Mouse (Mus musculus) hindbrain, embryonic 14.5 days (tissue): Measurements from ENCODE around the gene Gpr33. TPM values are rescaled to one million over a fixed set of nuclear protein-coding genes. Genes with fewer than 3 reads are reported as not detected.

ENCODE experiments used
- ATAC-seq: fragments of 200-750 bp; cut with Nextera tagmentation; 2 replicates; pipeline ENCODE4 v1.8.0; 2017; ENCODE audit warnings: moderate number of reproducible peaks, mild to moderate bottlenecking, moderate TSS enrichment, moderate library complexity; ENCODE audit not compliant: low FRiP score
- DNase-seq: peaks from one replicate; pipeline ENCODE4 v3.0.0-alpha.2; 2015; ENCODE audit warnings: low spot score
- H3K27ac ChIP-seq: fragments of 300-500 bp; sonication (generic); 2 replicates; pipeline ENCODE4 v1.5.1; 2014; ENCODE audit warnings: mild to moderate bottlenecking, moderate library complexity
- H3K27me3 ChIP-seq: fragments of 300-500 bp; sonication (generic); 2 replicates; pipeline ENCODE4 v1.6.1; 2014; ENCODE audit warnings: mild to moderate bottlenecking, low read length, mixed read lengths; ENCODE audit not compliant: control insufficient read depth, insufficient read depth
- H3K36me3 ChIP-seq: fragments of 300-500 bp; sonication (generic); replicated peaks from 2 replicates; pipeline ENCODE4 v1.6.1; 2014; ENCODE audit not compliant: control insufficient read depth, insufficient read depth
- H3K4me1 ChIP-seq: fragments of 300-500 bp; sonication (generic); replicated peaks from 2 replicates; pipeline ENCODE4 v1.6.1; 2014; ENCODE audit warnings: antibody characterized with exemption, low read length, mixed read lengths; ENCODE audit not compliant: control insufficient read depth, insufficient read depth
- H3K4me2 ChIP-seq: fragments of 300-500 bp; sonication (generic); replicated peaks from 2 replicates; pipeline ENCODE4 v1.6.1; 2014; ENCODE audit warnings: mild to moderate bottlenecking, moderate library complexity
- H3K4me3 ChIP-seq: fragments of 300-500 bp; sonication (generic); replicated peaks from 2 replicates; pipeline ENCODE4 v1.5.1; 2014; ENCODE audit warnings: mild to moderate bottlenecking, low read length
- H3K9ac ChIP-seq: fragments of 300-500 bp; sonication (generic); 2 replicates; pipeline ENCODE4 v1.6.1; 2014
- H3K9me3 ChIP-seq: fragments of 300-500 bp; sonication (generic); 2 replicates; pipeline ENCODE4 v1.6.1; 2016; ENCODE audit warnings: low read length; ENCODE audit not compliant: control insufficient read depth
- WGBS: fragments of 180-500 bp; shearing (Covaris S2); extraction: QIAGEN DNeasy Blood & Tissue Kit; methylation state at CpG from one replicate; pipeline ENCODE4 v1.1.7; 2014; 5-methylcytosine and 5-hydroxymethylcytosine counted together
- polyA plus RNA-seq: library from polyadenylated mRNA; unstranded; fragments of >200 nt; fragmentation: Nextera tagmentation; extraction: Ambion mirVana; gene quantifications from 2 replicates; pipeline ENCODE4 v1.2.1, GENCODE M21; 2014

Gene Gpr33
- polyA plus RNA-seq, 1 experiment from 2014 or later = not detected

DNA sequence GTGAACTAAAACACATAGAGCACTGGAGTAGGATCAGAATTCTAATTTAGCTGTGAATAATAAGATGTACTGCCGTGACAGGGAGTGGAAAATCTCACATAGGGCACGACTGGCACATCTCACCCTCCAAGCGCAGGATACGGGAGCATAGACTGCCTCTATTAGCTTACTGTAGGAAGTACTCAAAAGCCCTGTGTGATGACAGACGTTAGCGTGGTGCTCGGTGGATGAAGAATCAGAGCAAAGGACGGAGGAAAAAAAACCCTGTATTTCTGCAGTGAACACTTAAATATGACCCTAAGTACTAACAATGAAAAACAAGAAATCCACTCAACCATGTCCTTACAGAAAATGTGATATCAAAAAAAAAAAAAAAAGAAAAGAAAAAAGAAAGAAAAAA is 15.7 kb downstream of the Gpr33 start:
- Histone ChIP-seq H3K36me3 (no peaks in the 10 kb centered on the region), H3K4me3 (no peak overlapping the region), H3K9ac (no peak overlapping the region), H3K27me3 (no peaks in the 10 kb centered on the region), H3K27ac (no peak overlapping the region), H3K4me1 (0 out of 2 replicates have a peak, but pooled peaks cover 5% of the 10 kb centered on the region), H3K4me2 (no peak overlapping the region), H3K9me3 (no peaks in the 10 kb centered on the region)
- DNase-seq (no peak), ATAC-seq (no peak)
- 79% methylated on average over 8 of the region's 8 CpGs for WGBS

- Histone ChIP-seq H3K4me3 (peak overlapping the region; percentile 21), H3K36me3 (no peaks in the 10 kb centered on the region), H3K9me3 (no peaks in the 10 kb centered on the region), H3K9ac (peak overlapping the region; percentile 41; the same call in 1 of the 2 replicates), H3K27ac (no peak overlapping the region), H3K27me3 (no peaks in the 10 kb centered on the region), H3K4me2 (peak overlapping the region; percentile 50), H3K4me1 (peaks cover 5% of the 10 kb centered on the region; the same call in 1 of the 2 replicates)
- ATAC-seq = no peak
- DNase-seq = peak; percentile 85
- WGBS = 50% methylated on average over 2 of the region's 2 CpGs
Measured at GRCm38 (mm10) chr12:52010630-52010961, 17.3 kb downstream of the Gpr33 start.

GRCm38 (mm10) chr12:52009928-52010629 is 17.8 kb downstream of the Gpr33 start:
- Histone ChIP-seq H3K27ac (no peak overlapping the region), H3K4me1 (peaks cover 5% of the 10 kb centered on the region; the same call in 1 of the 2 replicates), H3K4me3 (peak overlapping the region; percentile 21), H3K9me3 (no peaks in the 10 kb centered on the region), H3K4me2 (peak overlapping the region; percentile 50), H3K27me3 (no peaks in the 10 kb centered on the region), H3K9ac (peak overlapping the region; percentile 41), H3K36me3 (no peaks in the 10 kb centered on the region)
- ATAC-seq (no peak), DNase-seq (peak; percentile 26)
- WGBS = 34% methylated on average over 15 of the region's 15 CpGs

- Histone ChIP-seq H3K36me3 (no peaks in the 10 kb centered on the region), H3K4me2 (peak overlapping the region; percentile 60), H3K4me1 (peaks cover 5% of the 10 kb centered on the region; the same call in 1 of the 2 replicates), H3K9me3 (no peaks in the 10 kb centered on the region), H3K9ac (peak overlapping the region; percentile 82; the same call in 1 of the 2 replicates), H3K27ac (0 out of 2 replicates have a peak overlapping the region, but pooled peaks have one; percentile 14), H3K4me3 (peak overlapping the region; percentile 81), H3K27me3 (no peaks in the 10 kb centered on the region)
- ATAC-seq = peak; percentile 64
- no peak for DNase-seq
- WGBS = 46% methylated on average over 5 of the region's 5 CpGs
Measured at GRCm38 (mm10) chr12:52006633-52006994, 21.2 kb downstream of the Gpr33 start.

GRCm38 (mm10) chr12:52005877-52006632 is 21.8 kb downstream of the Gpr33 start, which contains the start of gene Dtd2:
TSS of gene Dtd2 (minus strand) at chr12:52006501.
- Histone ChIP-seq H3K9me3 (no peaks in the 10 kb centered on the region), H3K36me3 (no peaks in the 10 kb centered on the region), H3K4me3 (peak within 1 kb of the TSS; percentile 81), H3K9ac (peak within 1 kb of the TSS; percentile 82), H3K27ac (peak within 1 kb of the TSS; percentile 56), H3K27me3 (no peaks in the 10 kb centered on the region), H3K4me2 (peak within 1 kb of the TSS; percentile 60), H3K4me1 (peaks cover 5% of the 10 kb centered on the region; the same call in 1 of the 2 replicates)
- peak; percentile 96 for DNase-seq
- 2% methylated on average over 45 of the region's 46 CpGs for WGBS
- ATAC-seq = peak; percentile 94

DNA sequence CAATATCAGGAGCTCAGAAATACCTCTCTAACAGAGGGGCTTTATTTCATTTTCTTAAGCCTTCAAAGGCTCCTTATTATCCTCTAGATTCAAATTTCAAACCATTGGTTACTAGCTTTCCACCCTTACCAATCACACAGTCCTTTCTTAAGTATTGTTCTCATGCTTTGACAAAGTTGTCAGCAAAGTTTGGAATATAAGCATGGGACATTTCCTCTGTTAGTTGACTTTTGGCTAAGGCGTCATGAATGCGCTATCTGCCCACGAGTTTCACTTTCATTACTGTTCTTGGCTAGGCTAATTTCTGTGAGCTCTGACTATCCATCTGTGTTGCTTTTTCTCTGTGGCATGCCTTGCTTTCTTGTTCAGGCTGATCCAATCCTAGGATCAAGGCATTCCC is 25.1 kb downstream of the Gpr33 start:
- H3K4me2 ChIP-seq = no peak overlapping the region
- no peak overlapping the region for H3K4me3 ChIP-seq
- 93% methylated on average over 3 of the region's 3 CpGs for WGBS
- H3K4me1 ChIP-seq = no peaks in the 10 kb centered on the region; the same call in 1 of the 2 replicates
- H3K27ac ChIP-seq = no peak overlapping the region
- no peaks in the 10 kb centered on the region for H3K9me3 ChIP-seq
- peaks cover 13% of the 10 kb centered on the region for H3K36me3 ChIP-seq
- no peaks in the 10 kb centered on the region for H3K27me3 ChIP-seq
- no peak overlapping the region for H3K9ac ChIP-seq
- ATAC-seq (no peak), DNase-seq (no peak)

DNA sequence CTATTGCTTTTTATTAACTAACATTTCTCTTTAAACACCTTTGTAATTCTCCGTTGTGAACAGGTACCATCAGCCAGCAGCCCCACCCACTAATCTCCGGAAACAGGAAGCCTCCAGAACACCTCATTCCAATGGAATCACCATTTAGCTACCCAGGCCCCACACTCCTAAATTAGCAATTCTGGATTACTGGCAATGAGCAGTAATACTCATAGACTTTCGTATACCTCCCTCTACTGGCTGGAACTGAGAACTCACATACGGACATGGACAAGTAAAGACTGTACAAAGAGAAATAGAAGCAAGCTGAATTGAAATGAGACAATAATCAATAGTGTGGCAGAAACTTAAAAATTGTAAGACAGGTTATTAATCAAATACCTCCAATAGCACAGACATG is 26.3 kb downstream of the Gpr33 start:
- no peaks in the 10 kb centered on the region for H3K27me3 ChIP-seq
- H3K36me3 ChIP-seq = peaks cover 23% of the 10 kb centered on the region
- no peak overlapping the region for H3K9ac ChIP-seq
- no peak overlapping the region for H3K27ac ChIP-seq
- H3K4me3 ChIP-seq = no peak overlapping the region
- H3K4me2 ChIP-seq = no peak overlapping the region
- DNase-seq (peak; percentile 90), ATAC-seq (peak; percentile 62)
- H3K4me1 ChIP-seq = no peaks in the 10 kb centered on the region; the same call in 1 of the 2 replicates
- 31% methylated on average over 4 of the region's 4 CpGs for WGBS
- H3K9me3 ChIP-seq = no peaks in the 10 kb centered on the region

GRCm38 (mm10) chr12:51998366-51998932 is 29.4 kb downstream of the Gpr33 start:
- no peaks in the 10 kb centered on the region for H3K9me3 ChIP-seq
- ATAC-seq (no peak), DNase-seq (no peak)
- no peak overlapping the region for H3K27ac ChIP-seq
- H3K4me2 ChIP-seq = no peak overlapping the region
- no peaks in the 10 kb centered on the region for H3K4me1 ChIP-seq
- no peaks in the 10 kb centered on the region for H3K27me3 ChIP-seq
- 92% methylated on average over 9 of the region's 9 CpGs for WGBS
- H3K9ac ChIP-seq = no peak overlapping the region
- peaks cover 23% of the 10 kb centered on the region for H3K36me3 ChIP-seq
- no peak overlapping the region for H3K4me3 ChIP-seq
